Mouse (Mus musculus): Measurements from ENCODE around the gene Gm10643. TPM values are rescaled to one million over a fixed set of nuclear protein-coding genes. Genes with fewer than 3 reads are reported as not detected.

Gene Gm10643
- polyA plus RNA-seq, 2 experiments: 2.1 to 2.2 TPM

GRCm38 (mm10) chr8:84042948-84043342 lies 22.0 kb downstream of the Gm10643 start:
- Histone ChIP-seq H3K4me3 (replicated peaks; ENCODE audit: low read length) (no peak overlapping the region), H3K27me3 (ENCODE audit: control insufficient read depth, insufficient read depth, low read length) (peaks cover 48% of the 10 kb centered on the region)

DNA sequence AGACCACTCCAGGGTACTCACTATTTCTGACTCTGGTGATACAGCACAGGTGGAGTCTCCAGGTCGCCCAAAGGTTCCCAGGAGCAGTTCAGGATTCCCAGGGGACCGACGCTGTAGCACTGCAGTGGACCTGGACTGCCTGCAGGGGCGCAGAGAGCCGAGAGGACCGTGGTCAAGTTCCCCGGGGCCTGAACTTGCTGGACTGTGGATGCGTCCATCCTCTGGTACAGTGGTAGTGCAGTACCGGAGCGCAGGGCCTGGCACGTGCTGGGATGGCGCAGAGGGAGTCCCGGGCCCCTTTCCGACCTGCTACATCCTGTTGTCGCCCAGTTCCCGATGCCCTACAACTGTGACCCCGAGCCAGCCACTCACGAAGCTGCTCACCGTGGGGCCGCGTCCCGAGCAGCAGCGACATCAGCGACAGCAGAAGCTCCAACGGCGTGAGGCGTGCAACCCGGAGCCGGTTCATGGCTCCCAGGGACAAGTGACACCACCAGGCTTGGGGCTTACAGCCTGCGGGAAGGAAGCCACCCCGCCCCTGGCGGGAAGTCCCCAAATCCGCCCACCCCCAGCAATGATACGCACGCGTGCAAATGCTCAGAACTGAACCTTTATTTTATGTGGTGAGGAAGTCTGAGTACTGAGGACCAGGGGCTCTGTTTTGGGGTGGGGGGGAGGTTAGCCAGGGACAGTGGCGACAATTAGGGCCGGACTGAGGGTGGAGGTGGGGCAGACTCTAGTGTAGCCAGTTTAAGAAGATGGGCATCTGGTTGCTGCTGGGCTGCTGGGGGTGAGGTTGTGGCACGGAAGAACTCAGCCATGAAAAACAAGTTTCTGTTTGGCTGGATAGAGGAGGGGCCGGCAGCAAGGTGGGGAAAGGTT lies 22.6 kb downstream of the Gm10643 start, which contains the start of gene Il27ra:
TSS of gene Il27ra (minus strand) at position 524 of the 882 bp plus-strand sequence.
- peak; percentile 59; the same call in 1 of the 2 replicates for ATAC-seq (ENCODE audit: low FRiP score, low read depth)
- Histone ChIP-seq H3K27me3 (ENCODE audit: control insufficient read depth, insufficient read depth, low read length) (peaks cover 48% of the 10 kb centered on the region), H3K9me3 (ENCODE audit: control insufficient read depth, low read length) (no peaks in the 10 kb centered on the region), H3K36me3 (ENCODE audit: control insufficient read depth, insufficient read depth, low read length) (no peaks in the 10 kb centered on the region), H3K9ac (ENCODE audit: low read depth, low read length, severe bottlenecking) (peak within 1 kb of the TSS; percentile 38), H3K4me2 (replicated peaks; ENCODE audit: low read depth, low read length, severe bottlenecking) (peak within 1 kb of the TSS; percentile 54), H3K4me3 (replicated peaks; ENCODE audit: low read length) (peak within 1 kb of the TSS; percentile 32), H3K27ac (replicated peaks; ENCODE audit: low read depth, low read length) (no peak within 1 kb of the TSS), H3K4me1 (ENCODE audit: control insufficient read depth, insufficient read depth, low read length) (peaks cover 8% of the 10 kb centered on the region; the same call in 1 of the 2 replicates)
- no peak for TF ChIP-seq POLR2A (IDR thresholded peaks at IDR 0.05; ENCODE audit: borderline replicate concordance, extremely low read depth, insufficient read depth, insufficient read length)
- 5% methylated on average over 35 of the region's 40 CpGs for WGBS
- peak; percentile 64 for DNase-seq (ENCODE audit: low spot score)

More at GRCm38 (mm10) chr8:84042948-84043342, 22.0 kb downstream of the Gm10643 start:
- DNase-seq (ENCODE audit: low spot score): no peak
- 25% methylated on average over 12 of the region's 12 CpGs for WGBS
- Histone ChIP-seq H3K4me2 (replicated peaks; ENCODE audit: low read depth, low read length, severe bottlenecking) (peak overlapping the region; percentile 54; the same call in 1 of the 2 replicates), H3K9ac (ENCODE audit: low read depth, low read length, severe bottlenecking) (no peak overlapping the region), H3K9me3 (ENCODE audit: control insufficient read depth, low read length) (no peaks in the 10 kb centered on the region), H3K4me1 (ENCODE audit: control insufficient read depth, insufficient read depth, low read length) (peaks cover 8% of the 10 kb centered on the region), H3K36me3 (ENCODE audit: control insufficient read depth, insufficient read depth, low read length) (no peaks in the 10 kb centered on the region), H3K27ac (replicated peaks; ENCODE audit: low read depth, low read length) (no peak overlapping the region)
- no peak for TF ChIP-seq POLR2A (IDR thresholded peaks at IDR 0.05; ENCODE audit: borderline replicate concordance, extremely low read depth, insufficient read depth, insufficient read length)
- no peak for ATAC-seq (ENCODE audit: low FRiP score, low read depth)

GRCm38 (mm10) chr8:84039050-84039449 lies 25.9 kb downstream of the Gm10643 start:
- peak; percentile 93 for DNase-seq (ENCODE audit: low spot score)
- Histone ChIP-seq H3K4me3 (replicated peaks; ENCODE audit: low read length) (no peak overlapping the region), H3K27ac (replicated peaks; ENCODE audit: low read depth, low read length) (no peak overlapping the region), H3K9ac (ENCODE audit: low read depth, low read length, severe bottlenecking) (no peak overlapping the region), H3K27me3 (ENCODE audit: control insufficient read depth, insufficient read depth, low read length) (peaks cover 33% of the 10 kb centered on the region), H3K4me2 (replicated peaks; ENCODE audit: low read depth, low read length, severe bottlenecking) (no peak overlapping the region), H3K9me3 (ENCODE audit: control insufficient read depth, low read length) (no peaks in the 10 kb centered on the region), H3K36me3 (ENCODE audit: control insufficient read depth, insufficient read depth, low read length) (no peaks in the 10 kb centered on the region), H3K4me1 (ENCODE audit: control insufficient read depth, insufficient read depth, low read length) (peaks cover 8% of the 10 kb centered on the region; the same call in 1 of the 2 replicates)
- ATAC-seq (ENCODE audit: low FRiP score, low read depth): peak; percentile 31; the same call in 1 of the 2 replicates
- TF ChIP-seq POLR2A (IDR thresholded peaks at IDR 0.05; ENCODE audit: borderline replicate concordance, extremely low read depth, insufficient read depth, insufficient read length): no peak
- 5% methylated on average over 5 of the region's 5 CpGs for WGBS

DNA sequence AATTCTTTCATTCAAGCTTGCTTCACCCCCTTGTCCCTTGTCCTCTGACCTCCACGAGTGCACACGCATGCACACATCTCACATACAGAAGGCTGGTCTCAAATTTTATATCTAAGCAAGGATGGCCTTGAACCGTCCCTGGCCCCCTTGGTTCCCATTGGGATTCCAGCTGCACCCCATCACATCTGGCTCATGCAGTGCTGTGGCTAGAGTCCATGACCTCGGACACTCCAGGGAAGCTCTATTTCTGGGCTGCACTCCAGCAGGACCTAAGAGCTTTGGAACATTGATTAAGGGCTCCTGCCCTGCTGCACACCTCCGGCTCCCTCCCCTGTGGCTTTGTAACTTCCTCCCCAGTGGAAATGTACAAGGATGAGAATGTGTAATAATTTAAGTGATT lies 26.9 kb downstream of the Gm10643 start:
- WGBS: 67% methylated on average over 5 of the region's 5 CpGs
- peaks cover 23% of the 10 kb centered on the region for H3K27me3 ChIP-seq (ENCODE audit: control insufficient read depth, insufficient read depth, low read length)
- H3K9ac ChIP-seq (ENCODE audit: low read depth, low read length, severe bottlenecking): no peak overlapping the region
- no peaks in the 10 kb centered on the region for H3K36me3 ChIP-seq (ENCODE audit: control insufficient read depth, insufficient read depth, low read length)
- H3K4me2 ChIP-seq (replicated peaks; ENCODE audit: low read depth, low read length, severe bottlenecking): no peak overlapping the region
- H3K4me3 ChIP-seq (replicated peaks; ENCODE audit: low read length): no peak overlapping the region
- ATAC-seq (ENCODE audit: low FRiP score, low read depth) (no peak), DNase-seq (ENCODE audit: low spot score) (no peak)
- TF ChIP-seq POLR2A (IDR thresholded peaks at IDR 0.05; ENCODE audit: borderline replicate concordance, extremely low read depth, insufficient read depth, insufficient read length): no peak
- H3K4me1 ChIP-seq (ENCODE audit: control insufficient read depth, insufficient read depth, low read length): peaks cover 8% of the 10 kb centered on the region; the same call in 1 of the 2 replicates
- H3K27ac ChIP-seq (replicated peaks; ENCODE audit: low read depth, low read length): no peak overlapping the region
- no peaks in the 10 kb centered on the region for H3K9me3 ChIP-seq (ENCODE audit: control insufficient read depth, low read length)

DNA sequence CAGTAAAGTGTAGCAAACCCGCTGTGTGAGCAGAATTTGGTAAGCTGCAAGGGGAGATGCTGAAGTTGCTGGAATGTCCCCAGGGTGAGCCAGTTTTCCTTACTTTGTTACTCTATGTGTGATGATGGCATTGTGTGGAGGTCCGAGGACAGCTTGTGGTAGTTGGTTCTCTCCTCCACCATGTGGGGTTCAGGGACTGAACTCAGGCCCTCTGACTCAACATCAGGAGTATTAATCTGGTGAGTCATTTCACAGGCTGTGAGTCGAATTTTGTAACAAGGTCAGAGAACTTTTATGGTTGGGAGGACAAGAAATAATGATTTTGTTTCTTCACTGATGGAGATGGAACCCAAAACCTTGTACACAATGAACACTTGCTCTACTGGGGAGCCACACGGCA lies 32.2 kb downstream of the Gm10643 start:
- DNase-seq (ENCODE audit: low spot score): no peak

More for the DNA sequence above, 32.2 kb downstream of the Gm10643 start:
- WGBS: 68% methylated on average over 4 of the region's 4 CpGs
- no peaks in the 10 kb centered on the region for H3K4me1 ChIP-seq (ENCODE audit: control insufficient read depth, insufficient read depth, low read length)
- H3K9me3 ChIP-seq (ENCODE audit: control insufficient read depth, low read length): no peaks in the 10 kb centered on the region
- TF ChIP-seq POLR2A (IDR thresholded peaks at IDR 0.05; ENCODE audit: borderline replicate concordance, extremely low read depth, insufficient read depth, insufficient read length): no peak
- 0 out of 2 replicates have a peak, but pooled peaks cover 3% of the 10 kb centered on the region for H3K27me3 ChIP-seq (ENCODE audit: control insufficient read depth, insufficient read depth, low read length)
- H3K4me2 ChIP-seq (replicated peaks; ENCODE audit: low read depth, low read length, severe bottlenecking): no peak overlapping the region
- no peak overlapping the region for H3K27ac ChIP-seq (replicated peaks; ENCODE audit: low read depth, low read length)
- ATAC-seq (ENCODE audit: low FRiP score, low read depth): no peak
- H3K36me3 ChIP-seq (ENCODE audit: control insufficient read depth, insufficient read depth, low read length): no peaks in the 10 kb centered on the region
- H3K9ac ChIP-seq (ENCODE audit: low read depth, low read length, severe bottlenecking): no peak overlapping the region
- H3K4me3 ChIP-seq (replicated peaks; ENCODE audit: low read length): no peak overlapping the region

All from limb, embryonic 14.5 days (tissue).